Mouse (Mus musculus) ES-Bruce4 (cell line): ENCODE results near the gene Slc4a11.

ENCODE experiments used
- CTCF ChIP-seq: IDR thresholded peaks from one replicate; pipeline ENCODE4 v1.8.1; 2011; ENCODE audit warnings: low read depth, low read length
- POLR2A ChIP-seq: IDR thresholded peaks from one replicate; pipeline ENCODE4 v1.8.1; 2011; ENCODE audit warnings: low read length; ENCODE audit not compliant: insufficient read depth

- TF ChIP-seq POLR2A, result no peak
- no peak for TF ChIP-seq CTCF
Observed at GRCm38 (mm10) chr2:130653760-130654159, 43.6 kb downstream of the Slc4a11 start.
